Mouse (Mus musculus) kidney, postnatal 10 days (tissue): ENCODE measurements around the gene Gm4858.
A peak's percentile ranks its signal among the peaks of the same experiment; 100 is the strongest.
"Not testable (repeated sequence)": the region's sequence is repeated elsewhere in the genome, so short reads cannot be mapped to it uniquely, and the experiment has no call there.

Experiments used
- DNase-seq: peaks from one replicate; pipeline ENCODE4 v3.0.0; 2021; ENCODE audit warnings: mixed read lengths

Gene Gm4858

DNA sequence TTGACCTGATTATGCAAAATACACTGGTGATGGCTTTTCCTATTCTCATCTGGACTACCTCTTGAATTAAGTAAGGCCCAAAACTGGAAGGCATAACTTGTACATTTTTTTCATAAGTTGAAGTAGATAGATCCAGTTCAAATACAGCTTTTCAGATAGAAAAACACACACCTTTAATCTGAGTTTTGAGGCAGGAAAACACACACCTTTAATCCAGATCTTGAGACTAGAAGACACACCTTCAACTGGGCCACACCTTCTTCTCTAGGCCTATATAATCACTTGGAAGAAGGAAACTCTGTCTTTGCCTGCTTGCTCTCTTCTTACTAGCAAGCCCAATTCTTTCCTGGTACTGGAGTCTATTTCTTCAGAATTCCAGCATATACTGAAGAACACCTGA, at the start of gene Gm4858:
TSS of gene Gm4858 (plus strand) at position 301 of the 400 bp plus-strand sequence.
- DNase-seq = not testable (repeated sequence)

DNA sequence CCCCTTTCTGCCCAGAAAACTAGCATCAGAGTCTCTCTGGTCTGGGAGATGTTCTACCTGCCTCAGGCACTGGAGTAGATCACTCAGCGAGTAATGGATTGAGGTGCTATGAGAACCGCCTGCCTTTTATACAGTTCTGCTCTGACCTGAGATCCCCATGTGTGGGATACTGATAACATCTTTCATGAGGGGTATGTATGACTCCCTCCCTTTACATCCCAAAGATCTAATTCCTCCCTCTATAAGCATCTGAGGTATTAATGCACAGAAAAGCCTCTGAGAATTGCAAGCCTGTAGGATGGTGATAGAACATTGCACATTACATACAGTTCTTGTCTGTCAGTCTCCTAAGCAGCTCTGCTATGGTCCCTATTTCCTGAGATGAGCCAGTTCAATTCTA, 49.7 kb upstream of the Gm4858 start, which contains the start of gene Lce1m:
TSS of gene Lce1m (minus strand) at position 101 of the 400 bp plus-strand sequence.
- DNase-seq = no peak

DNA sequence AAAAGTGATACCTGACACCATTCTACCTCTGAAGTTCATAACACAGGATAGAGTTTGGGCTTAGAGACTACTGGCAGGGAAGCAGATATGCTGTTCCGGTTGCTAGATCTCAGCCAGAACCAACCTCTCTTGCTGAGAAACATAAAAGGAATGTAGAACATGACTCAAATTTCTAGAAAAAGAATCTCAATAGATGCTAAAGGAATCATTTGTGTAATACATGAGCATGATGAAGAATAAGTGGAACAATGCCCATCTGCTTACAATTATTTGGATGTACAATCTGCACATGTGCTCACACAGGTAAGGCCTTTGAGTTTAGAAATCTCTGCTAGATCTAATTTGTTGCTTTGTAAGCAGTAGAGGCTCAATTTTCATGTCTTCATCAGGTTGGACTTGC, 47.5 kb upstream of the Gm4858 start:
- DNase-seq = no peak

DNA sequence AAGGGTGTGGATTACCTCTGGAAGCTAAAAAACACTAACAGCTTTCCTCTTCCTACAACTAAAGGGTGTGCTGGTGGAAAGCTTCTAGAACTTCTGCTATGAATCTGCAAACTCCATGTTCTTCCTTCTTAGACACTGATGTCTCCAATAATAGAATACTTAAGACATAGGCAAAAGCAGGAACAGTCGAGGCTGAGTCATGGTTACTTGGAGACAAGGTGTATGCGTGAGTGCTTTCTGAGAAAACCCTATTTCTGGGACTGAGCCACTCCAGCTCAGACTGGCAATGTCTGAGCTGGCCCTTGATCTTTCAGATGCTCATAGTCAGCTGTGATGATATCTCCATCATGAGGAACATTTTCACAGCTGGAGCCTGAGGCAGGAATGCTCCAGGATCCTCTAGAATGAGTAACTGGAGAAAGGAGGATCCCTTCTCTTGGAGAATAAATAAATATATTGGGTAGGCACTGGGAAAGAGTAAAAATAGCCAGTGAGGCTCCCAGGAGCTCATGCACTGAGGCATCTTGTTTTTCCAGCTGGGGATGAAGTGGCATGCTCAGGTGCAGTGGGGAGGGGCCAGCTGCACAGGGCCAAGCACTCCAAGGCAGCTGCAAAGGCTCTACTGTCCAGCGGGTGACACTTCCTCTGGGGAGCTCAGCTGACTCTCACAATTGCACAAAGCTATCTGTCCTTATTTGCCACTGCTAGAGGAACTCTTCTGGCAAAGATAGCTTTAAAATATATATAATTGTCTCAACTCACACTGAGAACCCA, 45.0 kb upstream of the Gm4858 start:
- DNase-seq = no peak

DNA sequence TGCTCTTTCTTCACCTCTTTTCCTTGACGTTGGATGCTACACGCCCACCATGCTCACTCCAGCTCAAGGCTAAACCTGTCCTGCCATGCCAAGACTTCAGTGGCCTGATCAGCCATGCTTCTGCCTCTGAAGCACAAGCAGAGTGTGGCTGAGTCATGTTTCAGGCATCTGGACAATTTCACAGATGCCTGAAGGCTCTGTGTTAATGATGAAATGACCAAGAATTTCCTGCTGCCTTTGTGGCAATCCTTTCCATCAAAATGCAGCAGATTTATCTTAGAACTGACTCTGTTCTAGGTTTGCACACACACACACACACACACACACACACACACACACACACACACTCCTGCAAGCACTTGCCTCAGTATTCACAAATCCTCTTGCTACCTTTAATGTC, 43.1 kb upstream of the Gm4858 start:
- DNase-seq = no peak

DNA sequence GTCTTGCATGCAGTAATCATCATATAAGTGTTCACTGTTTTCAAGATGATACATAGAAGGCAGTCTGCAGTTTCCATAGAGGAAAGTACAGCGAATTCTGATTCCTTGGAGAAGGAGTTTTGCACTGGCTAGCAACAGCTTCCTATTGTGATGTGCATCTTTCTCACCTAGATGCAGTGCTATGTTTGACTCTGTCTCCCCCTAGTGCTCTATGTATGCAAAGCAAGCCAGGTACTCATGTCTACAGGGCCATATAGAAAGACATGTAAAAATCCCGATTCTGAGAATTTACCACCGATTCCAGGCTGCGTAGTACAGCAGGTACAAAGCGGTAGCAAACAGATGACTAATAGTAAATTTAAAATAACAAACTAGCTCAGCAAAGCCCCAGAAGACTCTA, 37.2 kb upstream of the Gm4858 start:
- DNase-seq = peak; percentile 22

DNA sequence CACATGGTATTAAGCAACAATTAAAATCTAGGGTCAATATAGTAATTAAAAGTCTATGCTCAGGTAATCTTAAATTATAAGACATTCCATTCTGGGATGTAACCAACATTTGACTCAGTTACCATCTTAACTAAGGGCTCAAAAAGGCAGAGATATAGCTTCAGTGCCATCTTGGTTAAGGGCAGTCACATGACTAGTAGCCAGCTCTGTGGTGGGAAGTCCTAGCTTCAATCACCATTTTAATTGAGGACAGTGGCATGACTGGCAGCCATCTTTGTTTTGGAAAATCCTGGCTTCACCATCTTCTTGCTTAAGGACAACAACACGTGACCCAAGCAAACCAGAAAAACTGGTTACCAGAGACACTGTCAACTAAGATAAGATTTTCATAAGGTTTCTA, 18.4 kb upstream of the Gm4858 start:
- no peak for DNase-seq

DNA sequence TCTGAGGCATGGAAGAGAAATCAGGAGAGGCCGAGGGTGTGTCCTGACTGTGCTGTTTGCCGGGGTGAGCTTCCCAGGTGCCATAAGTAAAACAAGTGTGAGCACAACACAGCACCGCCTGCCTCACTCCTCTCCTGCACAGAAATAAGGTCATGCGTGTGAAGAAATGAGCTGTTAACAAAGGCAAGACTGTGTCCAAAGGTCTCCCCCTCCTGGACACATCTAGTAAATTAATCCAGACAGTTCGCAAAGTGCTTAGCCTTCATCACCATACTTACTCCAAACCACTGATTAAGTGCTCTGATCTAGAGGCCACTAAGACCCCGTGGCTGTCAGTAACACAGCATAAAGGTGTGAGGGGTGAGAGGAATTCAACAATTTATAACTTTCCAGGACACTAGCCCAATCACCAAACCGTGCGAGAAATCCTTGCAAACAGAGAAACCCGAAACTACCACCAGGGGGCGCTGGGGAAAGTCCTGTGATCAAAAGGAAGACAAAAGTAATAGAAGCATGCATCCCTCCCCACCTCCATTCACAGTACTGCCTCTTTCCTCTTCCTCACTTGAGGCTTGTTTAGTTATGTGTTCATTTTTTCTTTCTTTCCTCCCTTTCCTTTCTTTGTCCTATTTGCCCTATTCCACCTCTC, 15.7 kb upstream of the Gm4858 start:
- DNase-seq = peak; percentile 11

DNA sequence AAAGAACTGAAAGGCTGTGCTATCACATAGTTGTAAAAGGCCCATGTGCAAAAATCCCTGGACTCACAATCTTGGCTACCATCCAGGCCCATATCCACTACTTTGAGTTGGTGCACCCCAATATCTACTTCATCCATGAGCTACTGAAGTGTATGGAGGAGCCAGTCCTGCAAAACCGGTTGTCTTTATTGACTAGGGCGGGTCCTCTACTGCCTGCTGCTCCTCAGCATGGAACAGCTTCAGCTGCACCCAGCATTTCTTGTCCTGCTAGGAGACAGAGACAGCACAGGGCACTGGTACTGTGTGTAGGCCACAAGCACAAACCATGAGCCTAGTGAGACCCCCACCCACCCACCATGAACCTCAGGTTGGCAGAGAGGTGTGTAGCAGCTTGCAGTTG, 18.0 kb downstream of the Gm4858 start:
- no peak for DNase-seq

DNA sequence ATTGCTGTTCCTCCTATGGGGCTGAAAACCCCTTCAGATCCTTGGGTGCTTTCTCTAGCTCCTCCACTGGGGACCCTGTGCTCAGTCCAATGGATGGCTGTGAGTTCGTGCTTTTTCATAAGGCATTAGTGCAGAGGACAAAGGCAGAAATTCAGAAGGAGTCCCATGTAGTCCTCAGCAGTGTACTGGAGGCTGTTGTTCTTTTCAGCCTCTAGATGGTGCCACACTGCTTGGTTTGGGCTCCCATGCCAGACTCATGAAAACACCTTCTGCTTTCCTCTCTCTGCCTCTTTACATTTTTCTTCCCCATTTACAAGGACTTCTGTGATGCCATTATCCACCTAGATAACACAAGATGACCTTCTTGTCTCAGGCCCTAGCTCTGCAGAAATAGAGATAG, 25.0 kb downstream of the Gm4858 start:
- peak; percentile 6 for DNase-seq

DNA sequence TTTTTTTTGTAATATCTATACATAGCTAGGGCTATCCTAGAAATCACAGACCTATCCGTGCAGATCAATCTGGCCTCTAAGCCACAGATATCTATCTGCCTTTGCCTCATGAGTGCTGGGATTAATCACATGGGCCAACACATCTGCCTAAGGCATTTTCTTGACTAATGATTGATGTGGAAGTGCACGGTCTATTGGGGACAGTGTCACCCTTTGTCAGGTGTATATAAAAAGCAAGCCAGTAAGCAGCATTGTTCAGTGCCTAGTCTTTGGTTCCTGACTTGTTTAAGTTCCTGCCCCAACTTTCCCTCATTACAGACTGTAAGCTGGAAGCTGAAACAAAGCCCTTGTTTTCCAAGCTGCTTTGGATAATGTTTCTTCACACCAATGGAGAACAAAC, 27.8 kb downstream of the Gm4858 start:
- no peak for DNase-seq

DNA sequence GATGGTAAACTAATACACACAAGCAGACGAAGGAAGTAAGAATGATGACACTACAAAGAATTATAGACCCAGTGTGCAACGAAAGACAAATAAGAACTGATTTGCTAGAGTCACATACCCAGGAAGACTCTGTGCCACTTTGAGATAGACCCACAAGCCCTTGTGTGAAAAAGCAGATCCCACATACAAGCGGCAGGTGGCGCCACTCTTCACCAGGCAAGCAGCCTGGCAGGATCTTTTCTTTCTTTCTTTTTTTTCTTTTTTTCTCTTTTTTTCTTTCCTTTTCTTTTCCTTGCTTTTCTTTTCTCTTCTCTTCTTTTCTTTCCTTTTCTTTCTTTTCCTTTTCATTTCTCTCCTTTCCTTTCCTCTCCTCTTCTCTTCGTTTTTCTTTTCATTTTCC, 43.0 kb downstream of the Gm4858 start:
- peak; percentile 29 for DNase-seq

DNA sequence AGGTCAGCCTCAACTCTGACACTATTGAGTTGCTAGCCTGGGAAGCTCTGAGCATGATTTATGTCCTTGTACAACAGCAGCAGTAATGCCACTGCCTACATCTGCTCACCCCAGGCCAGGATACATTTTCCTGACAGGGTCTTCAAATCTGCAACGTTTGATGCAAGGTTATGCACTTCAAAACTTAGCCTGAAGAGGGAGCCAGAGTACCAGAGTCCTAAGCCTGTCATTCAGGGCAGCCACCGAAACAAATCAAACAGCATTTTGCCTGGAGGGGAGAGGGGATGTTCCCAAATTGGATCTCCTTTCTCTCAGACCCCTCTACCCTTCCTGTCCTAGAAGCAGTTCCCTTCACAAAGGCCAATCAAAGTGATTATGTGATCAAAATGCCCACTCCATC, 45.9 kb downstream of the Gm4858 start:
- peak; percentile 33 for DNase-seq

DNA sequence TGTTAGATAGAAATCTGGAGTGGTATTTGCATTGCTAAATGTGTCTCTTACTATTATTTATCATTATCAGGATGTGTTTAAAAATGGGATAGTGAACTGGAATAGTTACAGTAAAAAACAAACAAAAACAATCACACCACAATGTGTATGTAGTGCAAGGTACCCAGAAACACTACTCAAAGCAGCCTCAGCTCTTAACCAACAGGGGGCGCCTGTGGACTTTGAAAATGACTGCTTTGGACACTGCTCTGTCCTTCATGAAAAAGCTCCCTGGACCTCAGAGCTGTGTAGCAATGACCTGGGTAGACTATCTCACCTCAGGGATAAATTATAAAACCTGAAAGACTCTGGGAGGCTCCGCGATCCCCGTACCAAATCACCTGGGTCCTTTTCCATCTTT, 50.5 kb downstream of the Gm4858 start:
- peak; percentile 9 for DNase-seq
